Mouse (Mus musculus): ENCODE results near the gene Mical2. TPM values are rescaled to one million over a fixed set of nuclear protein-coding genes. Genes with fewer than 3 reads are reported as not detected.

Mical2 gene
- total and polyA plus RNA-seq, 3 experiments = 3.8 to 14.3 (median 10.6) TPM

DNA sequence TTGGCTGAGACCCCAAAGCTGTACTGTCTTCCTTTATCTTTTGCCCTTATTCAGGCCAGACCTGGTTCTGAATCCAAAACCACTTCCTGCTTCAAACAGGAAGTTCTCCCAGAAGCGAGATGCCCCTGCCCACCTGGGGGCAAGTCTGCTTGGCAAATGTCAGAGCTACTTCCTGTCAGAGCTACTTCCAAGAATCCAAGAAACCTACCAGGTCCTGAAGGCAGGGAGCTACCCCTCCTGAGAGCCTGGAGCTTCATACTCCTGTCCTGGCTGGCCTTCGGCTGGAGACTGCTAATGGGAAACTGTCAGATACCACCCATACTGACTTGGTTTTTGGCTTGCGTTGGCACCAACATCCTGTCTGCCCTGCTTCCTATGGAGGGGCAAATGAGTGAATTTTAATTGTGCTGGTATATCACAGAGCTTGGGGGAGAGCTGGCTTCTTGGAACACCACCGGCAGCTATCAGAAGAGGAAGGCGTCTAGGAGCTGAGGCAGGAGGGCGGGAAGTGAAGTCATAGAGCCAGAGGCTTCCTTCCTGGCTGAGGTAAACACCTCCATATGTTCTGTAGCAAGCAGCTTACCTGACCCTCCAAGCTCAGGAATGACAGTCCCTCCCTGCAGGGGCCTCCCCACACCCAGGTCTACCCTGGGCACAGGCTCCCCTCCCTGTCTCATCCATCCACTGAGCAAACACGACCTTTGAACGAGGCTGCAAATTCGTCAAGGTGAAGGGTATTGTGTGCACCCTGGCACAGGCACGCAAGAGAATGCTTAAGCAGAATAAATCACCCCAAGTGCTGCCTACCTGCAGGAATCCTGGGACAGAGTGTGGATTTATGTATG lies 17.1 kb upstream of the Mical2 start:
- DNase-seq = no peak

DNA sequence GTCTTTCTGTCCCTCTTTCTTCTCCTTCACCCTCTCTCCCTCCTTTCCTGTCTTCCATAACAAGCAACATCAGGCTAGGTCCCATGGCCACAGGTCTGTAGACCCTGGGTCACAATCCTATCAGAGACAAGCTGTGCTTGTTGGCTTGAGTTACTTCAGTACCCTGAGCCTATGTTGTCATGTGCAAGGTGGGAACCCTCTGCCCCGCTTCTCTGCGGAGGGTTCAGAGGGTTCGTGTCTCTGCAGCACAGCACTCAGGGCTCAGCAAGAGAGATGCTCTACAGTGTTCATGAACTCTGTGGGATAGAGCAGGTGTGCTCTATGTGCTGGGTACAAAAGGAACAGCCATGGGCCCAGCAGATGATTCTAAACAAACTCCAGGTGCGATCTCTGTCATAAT lies 16.0 kb upstream of the Mical2 start:
- no peak for DNase-seq

GRCm38 (mm10) chr7:112212921-112213721 lies 12.5 kb upstream of the Mical2 start:
- DNase-seq = no peak

- no peak for DNase-seq
Observed at GRCm38 (mm10) chr7:112215871-112216270, 9.8 kb upstream of the Mical2 start.

DNA sequence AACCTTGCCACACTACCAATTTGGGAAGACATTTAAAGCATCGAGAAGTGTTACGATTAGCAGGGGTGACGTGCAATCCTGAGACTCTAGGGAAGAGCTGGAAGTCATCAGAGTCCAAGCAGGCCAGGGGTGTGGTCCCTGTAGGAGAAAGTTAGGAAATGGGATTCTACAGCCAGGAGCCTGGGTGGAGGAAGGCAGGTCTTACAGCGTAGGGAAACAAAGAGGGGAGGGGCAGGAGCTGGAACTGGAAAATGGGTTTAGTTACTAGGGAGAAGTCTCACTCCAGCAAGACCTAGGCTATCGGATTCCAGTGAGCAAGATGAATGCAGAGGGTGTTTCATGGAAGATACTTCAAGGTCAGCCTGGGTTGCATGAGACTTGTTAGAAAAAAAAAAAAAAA lies 8.9 kb upstream of the Mical2 start:
- DNase-seq = no peak

- peak; percentile 83 for DNase-seq
Observed at GRCm38 (mm10) chr7:112217208-112217607, 8.4 kb upstream of the Mical2 start.

DNA sequence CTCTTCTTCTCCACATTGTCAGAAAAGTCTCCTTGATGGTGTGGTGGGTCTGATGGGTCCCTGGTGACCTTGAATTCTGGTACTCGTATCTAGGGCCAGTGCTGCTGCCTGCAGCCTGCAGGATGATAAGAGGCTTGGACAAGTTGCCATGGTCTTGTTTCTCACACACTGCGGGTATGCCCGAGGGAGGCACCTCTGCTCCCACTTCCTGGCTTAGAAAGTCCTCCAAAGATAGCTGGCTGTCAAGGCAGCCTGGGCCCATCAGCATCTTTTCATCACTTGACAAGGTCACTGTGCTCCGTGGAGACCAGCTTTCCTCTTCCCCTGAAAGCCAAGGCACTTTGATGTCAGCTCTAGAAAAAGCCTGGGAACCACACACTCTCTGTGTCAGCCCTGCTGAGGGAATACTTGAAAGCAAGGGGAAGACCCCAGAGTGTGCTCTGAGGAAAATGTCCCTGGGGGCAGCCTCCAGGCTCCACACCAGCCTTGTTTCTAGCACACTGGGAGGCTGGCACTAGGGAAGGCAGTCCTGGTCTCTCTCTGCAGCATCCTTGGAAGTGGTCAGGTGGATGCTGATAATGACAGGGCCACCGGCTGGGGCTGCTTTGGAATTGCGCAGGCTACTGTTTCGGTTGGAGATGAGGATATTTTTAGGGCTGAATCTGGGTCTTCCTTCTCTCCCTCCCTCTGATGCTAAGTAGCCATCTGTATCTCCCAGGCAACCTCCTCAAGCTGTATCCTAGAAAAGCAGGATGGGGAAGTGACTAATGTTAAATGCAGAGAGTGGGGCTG lies 2.7 kb upstream of the Mical2 start:
- no peak for DNase-seq

DNA sequence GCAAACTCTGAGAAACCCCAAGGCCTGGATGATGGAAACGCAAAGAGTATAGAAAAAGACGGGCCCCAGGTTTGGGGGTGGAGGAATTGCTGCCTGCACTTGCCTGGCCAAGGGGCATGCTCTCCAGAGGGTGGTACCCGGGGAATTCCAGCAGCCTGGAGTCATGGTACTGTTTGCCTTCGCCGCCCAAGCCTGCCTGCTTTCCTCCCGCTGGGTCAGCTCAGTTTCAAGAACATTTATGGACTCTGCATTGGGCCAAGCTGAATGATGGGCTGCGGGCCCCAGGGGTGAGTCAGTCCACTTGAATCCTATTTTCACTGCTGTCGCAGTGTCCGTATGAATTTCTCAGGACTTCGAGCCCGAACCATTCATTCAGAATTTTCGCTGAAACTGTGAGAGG lies 802 bp upstream of the Mical2 start:
- DNase-seq = no peak

DNA sequence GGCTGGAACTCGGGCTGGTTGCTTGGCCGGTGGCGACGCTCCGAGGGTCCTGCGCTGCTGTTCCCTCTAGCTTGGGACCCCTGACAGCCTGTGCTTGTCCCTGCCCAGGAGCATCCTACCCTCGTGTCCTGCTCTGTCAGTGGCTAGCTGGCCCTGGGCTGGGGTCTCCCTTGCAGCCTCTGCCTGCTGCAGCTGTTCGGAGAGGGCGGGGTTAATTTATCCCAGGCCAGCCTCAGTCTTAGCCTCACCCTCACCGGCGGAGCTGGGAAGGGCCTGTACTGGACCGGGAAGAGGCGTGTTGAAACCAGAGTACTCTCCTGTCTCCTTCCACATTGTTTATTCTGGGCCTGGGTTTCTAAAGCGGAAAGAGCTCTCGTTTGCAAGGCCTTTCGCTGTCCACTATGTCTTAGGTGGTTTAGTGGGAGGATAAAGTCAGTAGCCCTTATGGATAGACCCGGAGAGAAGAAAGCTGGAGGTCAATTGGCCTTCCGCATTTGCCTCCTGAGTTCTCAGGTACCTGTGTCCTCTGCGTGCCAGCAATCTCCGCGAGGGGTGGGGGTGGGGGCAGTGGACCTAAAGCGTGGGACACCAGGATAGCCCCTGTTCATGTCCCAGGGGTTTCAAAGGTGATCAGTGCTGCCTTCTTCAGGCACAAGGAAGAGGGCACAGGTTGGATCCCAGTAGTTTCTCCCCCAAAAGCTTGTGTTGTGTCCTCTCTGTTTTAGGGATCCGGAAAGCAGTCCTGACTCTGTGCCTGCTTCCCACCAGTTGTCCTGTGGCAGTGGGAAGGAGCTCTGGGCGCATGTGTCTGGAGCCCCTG lies 1.0 kb downstream of the Mical2 start:
- DNase-seq = no peak

- DNase-seq = no peak
Observed at GRCm38 (mm10) chr7:112227266-112227562, 1.6 kb downstream of the Mical2 start.

DNA sequence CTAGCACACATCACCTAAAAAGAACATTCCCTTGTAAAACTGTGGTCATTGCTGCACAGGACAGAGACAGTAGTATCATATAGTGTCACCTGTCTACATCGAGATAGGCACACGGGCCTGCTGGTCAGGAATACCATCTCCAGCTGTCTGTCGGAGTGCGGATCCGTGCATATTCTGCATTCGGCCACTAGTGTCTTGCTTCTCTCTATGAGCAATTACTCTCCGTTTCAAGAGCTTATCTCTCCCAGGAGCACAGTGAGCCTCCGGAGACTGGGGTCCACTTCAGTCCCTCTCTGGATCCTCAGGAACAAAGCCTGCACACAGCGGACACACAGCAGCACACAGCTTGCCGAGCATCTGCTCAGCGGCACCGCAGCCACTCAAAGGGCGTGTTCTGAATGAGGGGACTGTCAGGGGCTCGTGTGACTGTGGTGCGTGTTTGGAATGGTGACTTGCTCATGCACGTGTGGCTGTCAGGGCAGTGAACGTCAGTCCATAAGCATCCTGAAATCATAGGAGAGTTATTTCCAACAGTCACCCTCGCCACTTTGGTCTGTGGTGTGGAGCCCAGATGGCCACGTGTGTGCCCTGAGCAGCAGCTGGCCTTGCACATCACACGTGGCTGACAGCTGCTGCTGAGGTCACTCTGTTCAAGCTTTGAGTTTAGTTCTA lies 3.3 kb downstream of the Mical2 start:
- DNase-seq = no peak

- no peak for DNase-seq
Observed at GRCm38 (mm10) chr7:112231731-112232130, 6.1 kb downstream of the Mical2 start.

- DNase-seq = no peak
Observed at GRCm38 (mm10) chr7:112233345-112234005, 7.8 kb downstream of the Mical2 start.

DNA sequence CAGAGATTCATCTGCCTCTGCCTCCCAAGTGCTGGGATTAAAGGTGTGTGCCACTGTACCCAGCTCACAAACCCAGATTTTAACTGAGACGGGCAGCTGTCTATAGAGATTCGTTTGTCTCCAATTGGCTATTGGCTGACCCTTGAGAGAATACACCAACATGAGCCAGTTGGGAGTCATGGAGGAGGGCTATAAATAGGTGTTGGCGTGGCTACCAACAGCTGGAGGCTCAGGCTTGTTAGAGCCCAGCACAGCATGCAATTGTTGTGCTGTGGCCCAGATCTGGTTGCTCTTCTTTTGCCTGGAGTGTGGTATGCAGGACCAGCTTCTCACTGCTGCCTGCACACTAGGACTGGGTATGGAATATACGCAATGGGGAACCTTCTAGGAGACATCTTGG lies 8.8 kb downstream of the Mical2 start:
- no peak for DNase-seq

GRCm38 (mm10) chr7:112235493-112235892 lies 9.8 kb downstream of the Mical2 start:
- no peak for DNase-seq

DNA sequence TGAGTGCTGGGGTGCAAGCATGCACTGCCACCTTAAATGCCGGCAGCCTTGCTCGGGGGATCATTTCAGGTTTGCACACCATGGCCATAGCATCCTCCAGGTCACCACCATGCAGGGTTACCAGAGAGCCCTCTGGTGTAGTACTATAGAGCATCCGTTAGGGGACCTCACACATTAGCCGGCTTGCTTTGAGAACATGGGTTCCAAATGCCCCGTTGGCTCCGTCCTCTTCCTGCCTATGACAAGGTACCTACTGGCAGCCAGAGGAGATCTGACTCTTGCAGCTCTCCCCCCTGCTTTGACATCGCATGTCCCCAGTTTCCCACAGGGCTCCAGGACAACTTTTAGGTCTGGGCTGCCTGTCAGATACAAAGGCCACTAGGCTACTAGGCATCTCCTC lies 11.6 kb downstream of the Mical2 start:
- DNase-seq = no peak

- peak; percentile 39 for DNase-seq
Observed at GRCm38 (mm10) chr7:112237868-112238267, 12.2 kb downstream of the Mical2 start.

DNA sequence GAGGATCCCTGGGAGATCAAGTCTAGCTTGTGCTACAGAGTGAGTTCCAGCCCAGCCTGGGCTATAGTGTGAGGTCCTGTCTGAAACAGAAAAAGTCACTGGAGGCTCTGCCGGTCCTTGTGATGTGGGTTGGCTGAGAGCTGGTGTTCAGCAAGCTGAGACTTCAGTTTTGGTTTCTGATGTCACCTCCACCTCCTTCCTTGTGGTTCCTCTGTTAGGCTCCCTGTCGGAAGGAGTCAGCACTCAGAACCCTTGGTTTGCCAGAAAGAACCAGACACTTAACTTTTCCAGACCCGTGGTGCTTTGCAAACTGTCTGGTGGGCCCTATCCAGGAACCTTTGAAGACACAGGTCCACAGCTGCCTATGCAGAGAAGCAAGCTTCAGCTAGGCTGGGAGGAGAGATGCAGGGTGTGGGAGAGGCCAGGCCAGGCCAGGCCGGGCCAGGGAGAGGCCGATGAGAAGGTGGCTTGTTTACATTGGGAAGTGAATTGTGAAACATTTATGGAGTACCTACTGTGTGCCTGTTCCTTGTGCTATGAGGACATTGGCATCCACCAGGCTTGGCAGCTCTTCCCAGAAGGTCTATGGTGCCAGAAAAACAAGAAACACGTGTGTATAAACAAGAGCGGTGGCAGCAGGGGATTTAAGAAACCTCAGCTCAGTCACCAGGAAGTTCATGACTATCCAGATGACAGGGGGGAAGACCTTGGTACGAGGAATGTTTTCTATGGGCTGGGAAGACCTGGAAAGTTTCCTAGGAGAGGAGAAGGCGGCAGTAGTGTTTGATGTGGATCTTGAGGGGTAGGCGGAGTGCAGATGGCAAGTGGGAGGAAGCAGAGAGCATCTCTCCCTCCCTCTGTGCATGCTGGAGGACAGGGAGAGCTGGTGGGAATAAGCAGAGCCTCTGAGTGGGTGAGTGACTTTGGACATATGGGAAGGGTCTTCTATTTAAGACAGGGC lies 13.4 kb downstream of the Mical2 start:
- DNase-seq = no peak

- no peak for DNase-seq
Observed at GRCm38 (mm10) chr7:112240748-112241147, 15.1 kb downstream of the Mical2 start.

All from adrenal gland, adult 2 months (tissue).